Mouse (Mus musculus): ENCODE measurements around the gene Zfyve26. TPM values are rescaled to one million over a fixed set of nuclear protein-coding genes. Genes with fewer than 3 reads are reported as not detected.

Zfyve26 gene
- total RNA-seq, 1 experiment, result 22.8 TPM

Other genes starting within 250 kb of the Zfyve26 start
- gene Pigh, start 206.7 kb downstream of the Zfyve26 start, total RNA-seq (2012; rRNA removed), result 14.8 and 17.0 TPM in 2 replicates
- 4.0 and 5.3 TPM in 2 replicates for gene Arg2, start 165.5 kb downstream of the Zfyve26 start, total RNA-seq (2012; rRNA removed)
- 40.9 and 65.5 TPM in 2 replicates for gene Vti1b, start 123.6 kb downstream of the Zfyve26 start, total RNA-seq (2012; rRNA removed)
- gene Rdh11, start 104.0 kb downstream of the Zfyve26 start, total RNA-seq (2012; rRNA removed), result 33.5 and 75.6 TPM in 2 replicates
- gene Rdh12, start 87.4 kb downstream of the Zfyve26 start, total RNA-seq (2012; rRNA removed), result 1.2 and 1.4 TPM in 2 replicates
- 6.7 and 9.8 TPM in 2 replicates for gene Rad51b, start 978 bp upstream of the Zfyve26 start, total RNA-seq (2012; rRNA removed)